Mouse (Mus musculus) olfactory bulb, adult 2 months (tissue): ENCODE results near the gene Efcab6. TPM values are rescaled to one million over a fixed set of nuclear protein-coding genes. Genes with fewer than 3 reads are reported as not detected.

Source experiments
- H3K27ac ChIP-seq: fragments of 200-500 bp; 2 replicates; pipeline ENCODE4 v1.5.1; 2012; ENCODE audit warnings: low read depth, low read length; ENCODE audit not compliant: insufficient read depth
- H3K4me1 ChIP-seq: fragments of 200-500 bp; 2 replicates; pipeline ENCODE4 v1.6.1; 2012; ENCODE audit warnings: low read length; ENCODE audit not compliant: control insufficient read depth, insufficient read depth
- H3K4me3 ChIP-seq: fragments of 200-500 bp; 2 replicates; pipeline ENCODE4 v1.5.1; 2012; ENCODE audit warnings: mild to moderate bottlenecking, low read depth, low read length, moderate library complexity; ENCODE audit not compliant: insufficient read depth
- CTCF ChIP-seq: fragments of 200-500 bp; IDR thresholded peaks from 2 replicates; pipeline ENCODE4 v1.5.1; 2012; ENCODE audit warnings: low read depth, mild to moderate bottlenecking, low read length, moderate library complexity; ENCODE audit not compliant: insufficient read depth
- POLR2A ChIP-seq: fragments of 200-500 bp; IDR thresholded peaks from 2 replicates; pipeline ENCODE4 v1.6.1; 2012; ENCODE audit warnings: mild to moderate bottlenecking, low read depth, low read length, moderate library complexity; ENCODE audit not compliant: insufficient read depth
- WGBS: fragments of 180-500 bp; shearing (Covaris S2); methylation state at CpG from one replicate; pipeline ENCODE4 v1.1.7; 2018; 5-methylcytosine and 5-hydroxymethylcytosine counted together
- polyA plus RNA-seq: library from polyadenylated mRNA; stranded (reverse); fragments of >200 nt; gene quantifications from 2 replicates; pipeline ENCODE4 v1.2.4, GENCODE M21; 2012; ENCODE audit warnings: low replicate concordance; ENCODE audit not compliant: missing spikeins, insufficient read depth, insufficient read length

The Efcab6 gene
- polyA plus RNA-seq, 1 experiment, result not detected

DNA sequence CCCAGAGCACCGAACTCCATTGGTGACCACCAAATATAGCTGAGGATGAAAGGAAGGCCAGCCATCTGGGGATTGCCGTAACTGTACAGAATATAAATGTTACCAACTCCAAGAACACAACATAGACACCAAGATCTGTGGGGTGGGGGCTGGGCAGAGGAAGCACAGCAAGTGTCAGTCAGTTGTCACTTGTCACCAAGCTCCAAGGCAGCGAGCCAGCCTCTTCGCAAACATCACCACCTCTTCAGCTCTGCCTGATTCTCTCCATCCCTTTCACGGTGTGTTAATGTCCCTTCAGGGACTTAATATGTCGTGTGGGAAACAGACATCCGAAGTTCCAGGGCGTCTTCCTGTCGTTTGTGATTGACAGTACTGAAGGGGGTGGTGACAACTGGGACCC, 93.0 kb downstream of the Efcab6 start:
- 86% methylated on average over 9 of the region's 9 CpGs for WGBS
- no peak for TF ChIP-seq CTCF
- no peak for TF ChIP-seq POLR2A
- no peaks in the 10 kb centered on the region for H3K4me1 ChIP-seq
- H3K27ac ChIP-seq, result no peak overlapping the region
- H3K4me3 ChIP-seq, result no peak overlapping the region

DNA sequence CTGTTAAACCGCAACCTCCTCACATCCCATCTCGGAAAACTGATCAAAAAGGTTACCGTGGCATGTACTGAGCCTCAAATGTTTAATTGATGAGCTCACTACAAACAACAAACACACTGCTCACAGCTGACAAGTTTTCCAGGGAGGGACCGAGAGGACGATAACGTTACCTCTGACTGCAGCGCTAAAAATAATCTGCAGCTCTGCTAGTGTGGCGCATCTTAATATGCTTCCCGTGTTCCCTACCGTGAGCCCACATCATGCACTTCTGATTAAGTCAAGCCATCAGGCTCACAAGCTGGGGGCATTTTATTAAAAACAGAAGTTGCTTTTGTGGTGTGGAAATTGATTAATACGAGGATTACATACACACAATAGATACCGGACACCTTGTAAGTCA, 97.4 kb downstream of the Efcab6 start:
- WGBS, result 61% methylated on average over 12 of the region's 12 CpGs
- no peaks in the 10 kb centered on the region for H3K4me1 ChIP-seq
- TF ChIP-seq CTCF (no peak), POLR2A (no peak)
- no peak overlapping the region for H3K27ac ChIP-seq
- no peak overlapping the region for H3K4me3 ChIP-seq

DNA sequence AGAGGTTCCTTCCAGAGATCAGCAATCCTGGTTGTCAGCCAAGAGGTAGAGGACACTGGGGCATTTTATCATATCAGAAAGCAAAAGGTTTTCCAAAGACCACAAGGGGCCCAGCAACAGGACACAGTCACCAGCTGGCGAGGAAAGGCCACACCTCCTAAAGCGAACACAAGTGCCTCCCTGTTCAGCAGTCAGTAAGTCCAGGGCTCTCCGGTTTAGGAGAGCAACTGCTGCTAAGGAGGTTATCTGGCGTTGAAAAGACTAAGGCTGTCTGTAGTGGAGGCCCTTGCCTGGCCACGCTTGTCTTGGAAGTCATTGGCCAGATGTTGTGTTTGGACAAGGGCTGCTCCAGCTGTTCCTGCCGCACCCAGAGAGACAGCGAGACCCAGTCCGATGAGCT, 100.1 kb downstream of the Efcab6 start:
- Histone ChIP-seq H3K4me1 (no peaks in the 10 kb centered on the region), H3K27ac (no peak overlapping the region), H3K4me3 (no peak overlapping the region)
- WGBS, result 81% methylated on average over 8 of the region's 8 CpGs
- no peak for TF ChIP-seq CTCF
- no peak for TF ChIP-seq POLR2A

DNA sequence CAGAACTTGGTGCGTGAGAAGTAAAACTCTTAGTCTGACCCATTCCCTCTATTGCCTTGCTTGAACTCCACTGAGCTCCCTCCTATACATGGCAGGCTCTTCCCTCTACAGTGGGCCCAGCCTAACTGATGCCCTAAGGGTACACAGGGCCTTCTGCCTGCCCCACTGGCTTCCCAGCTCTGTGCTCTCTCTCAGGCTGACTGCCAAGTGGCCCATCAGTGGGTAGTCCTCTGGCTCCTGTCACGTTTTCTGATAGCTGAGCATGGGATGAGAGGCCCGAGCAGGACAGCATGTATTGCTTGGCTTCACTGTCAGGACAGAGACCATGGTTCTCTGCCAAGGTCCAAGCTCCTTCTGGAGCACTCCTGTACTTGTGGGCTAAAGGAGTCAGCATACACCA, 106.8 kb downstream of the Efcab6 start:
- no peak overlapping the region for H3K27ac ChIP-seq

DNA sequence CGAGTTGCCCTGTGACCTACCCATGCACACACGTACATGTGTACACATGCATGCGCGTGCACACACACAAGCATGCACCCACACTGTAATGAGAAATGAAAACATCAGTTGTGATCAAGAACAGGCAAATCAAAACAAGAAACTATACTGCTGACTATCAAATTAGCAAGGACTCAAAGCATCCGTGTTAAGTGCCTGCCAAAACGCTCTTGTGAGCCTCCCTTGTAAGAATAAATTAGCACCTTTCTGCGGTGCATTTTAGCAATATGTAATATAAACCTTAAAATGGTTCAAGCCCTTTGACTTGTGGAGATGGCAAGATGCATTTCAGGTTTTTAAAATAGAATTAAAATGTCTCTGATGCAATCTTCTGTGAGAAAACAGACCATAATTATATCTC, 108.2 kb downstream of the Efcab6 start:
- no peak overlapping the region for H3K4me3 ChIP-seq
- 74% methylated on average over 7 of the region's 7 CpGs for WGBS
- no peak for TF ChIP-seq CTCF
- H3K4me1 ChIP-seq, result peaks cover 4% of the 10 kb centered on the region; the same call in 1 of the 2 replicates
- H3K27ac ChIP-seq, result no peak overlapping the region

More for the DNA sequence above, 106.8 kb downstream of the Efcab6 start:
- Histone ChIP-seq H3K4me1 (peaks cover 4% of the 10 kb centered on the region; the same call in 1 of the 2 replicates), H3K4me3 (no peak overlapping the region)
- WGBS, result 79% methylated on average over 3 of the region's 3 CpGs
- no peak for TF ChIP-seq CTCF
- no peak for TF ChIP-seq POLR2A

DNA sequence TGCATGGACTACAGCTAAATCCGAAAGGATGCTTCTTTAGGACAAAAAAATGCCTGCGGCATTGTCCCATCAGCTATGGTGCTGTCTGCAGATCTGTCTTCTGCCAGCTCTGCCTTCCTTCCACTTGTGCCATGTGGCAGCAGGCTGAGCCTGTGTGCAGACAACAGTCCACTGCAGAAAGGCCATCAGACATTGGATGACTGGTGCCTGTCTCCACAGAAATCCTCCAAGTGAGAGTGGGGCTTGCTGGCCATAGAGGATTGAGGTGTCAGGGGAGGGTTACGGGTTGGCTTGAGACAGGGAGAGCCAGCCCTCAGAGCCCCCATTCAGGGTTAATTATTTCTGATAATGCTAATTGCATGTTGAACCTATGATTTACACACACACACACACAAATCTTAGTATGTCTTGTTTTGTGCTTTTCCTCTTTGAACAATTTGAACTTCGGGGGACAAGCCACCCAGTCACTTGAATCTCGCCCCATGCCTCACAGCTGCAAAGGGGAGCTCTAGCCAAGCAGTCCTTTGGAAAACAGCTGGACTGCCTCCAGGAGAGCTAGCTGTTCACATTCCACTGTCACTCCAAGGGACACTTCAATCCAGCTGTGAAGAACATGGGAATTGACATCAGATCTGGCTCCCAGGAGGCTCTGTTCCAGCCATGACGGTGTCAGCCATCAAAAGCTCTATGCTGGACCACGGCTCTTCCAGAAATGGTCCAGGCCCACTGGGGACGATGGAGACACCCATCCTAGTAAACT, 109.1 kb downstream of the Efcab6 start:
- Histone ChIP-seq H3K4me1 (peaks cover 4% of the 10 kb centered on the region; the same call in 1 of the 2 replicates), H3K4me3 (no peak overlapping the region), H3K27ac (no peak overlapping the region)
- TF ChIP-seq POLR2A (no peak), CTCF (no peak)
- WGBS, result 86% methylated on average over 8 of the region's 8 CpGs

DNA sequence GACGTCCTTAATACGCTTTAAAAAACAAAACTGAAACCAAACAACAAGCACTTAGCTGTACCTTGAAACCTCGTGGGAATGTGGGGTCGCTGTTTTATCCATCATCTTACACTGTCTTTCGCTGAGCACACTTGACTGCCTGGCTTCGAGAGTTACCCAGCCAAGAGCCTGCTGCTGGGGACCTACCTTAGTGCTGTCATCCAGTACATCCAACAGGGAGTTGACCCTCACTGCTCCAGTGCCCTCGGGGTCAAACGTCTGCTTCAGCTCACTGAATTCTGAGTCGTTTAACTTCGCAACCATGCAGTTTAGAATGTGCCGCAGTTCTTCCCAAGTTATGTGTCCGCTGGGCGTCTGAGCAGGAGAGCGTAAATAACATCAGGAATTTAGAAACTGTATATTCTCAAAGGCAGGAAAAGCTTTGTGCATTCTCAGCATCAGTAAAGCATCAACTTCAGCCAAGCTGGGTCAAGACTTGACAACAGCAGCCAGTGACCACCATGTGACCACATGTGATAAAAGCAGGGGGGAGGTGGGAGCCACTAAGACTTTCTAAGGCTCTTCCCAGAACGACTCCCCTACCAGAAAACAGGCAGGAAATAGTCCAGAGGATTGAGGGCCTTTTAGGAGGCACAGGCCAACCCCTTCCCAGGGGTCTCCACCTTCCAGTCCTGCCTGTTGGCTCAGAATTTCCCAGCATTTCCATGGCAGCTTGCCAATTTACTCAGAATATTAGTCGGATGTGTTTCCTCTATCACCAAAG, 115.3 kb downstream of the Efcab6 start:
- Histone ChIP-seq H3K4me1 (no peaks in the 10 kb centered on the region), H3K4me3 (no peak overlapping the region), H3K27ac (no peak overlapping the region)
- no peak for TF ChIP-seq CTCF
- no peak for TF ChIP-seq POLR2A
- 69% methylated on average over 16 of the region's 16 CpGs for WGBS

DNA sequence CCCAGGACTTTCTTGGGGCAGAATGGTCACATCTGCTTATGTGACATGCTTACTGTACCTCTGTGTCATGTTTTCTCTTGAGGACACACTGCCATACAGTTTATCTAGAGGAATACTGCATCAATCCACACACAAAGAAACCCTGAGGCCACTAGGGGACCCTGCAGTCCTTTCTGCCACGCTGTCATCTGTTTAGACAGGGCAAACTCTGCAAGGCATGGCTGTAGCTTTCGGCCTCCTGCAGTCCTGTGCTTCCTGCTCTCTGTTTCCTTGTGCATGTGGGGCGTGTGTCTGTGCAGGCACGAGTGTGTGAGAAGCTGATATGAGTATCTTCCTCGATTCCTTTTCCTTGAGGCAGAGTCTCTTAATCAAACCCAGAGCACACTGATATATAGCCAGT, 125.5 kb downstream of the Efcab6 start:
- no peak for TF ChIP-seq POLR2A
- no peak for TF ChIP-seq CTCF
- 45% methylated on average over 5 of the region's 5 CpGs for WGBS
- Histone ChIP-seq H3K4me1 (peaks cover 4% of the 10 kb centered on the region; the same call in 1 of the 2 replicates), H3K27ac (no peak overlapping the region), H3K4me3 (no peak overlapping the region)

DNA sequence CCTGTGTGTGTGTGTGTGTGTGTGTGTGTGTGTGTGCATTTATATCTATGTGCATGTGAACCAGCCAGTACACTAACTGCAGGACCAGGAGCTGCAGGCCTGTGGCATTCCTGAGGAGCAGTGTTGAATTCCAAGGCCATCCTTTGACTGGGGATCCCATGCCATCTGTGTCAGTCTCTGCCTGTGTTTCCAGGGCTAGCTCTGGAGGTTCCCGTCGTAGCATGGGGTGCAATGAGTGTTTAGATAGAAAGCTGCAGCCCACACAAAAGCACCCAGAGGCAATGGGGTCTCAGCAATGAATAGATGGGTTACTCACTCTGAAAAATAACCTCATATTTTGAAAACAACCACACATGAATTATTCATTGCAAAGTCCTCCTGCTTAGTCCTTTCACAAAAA, 126.7 kb downstream of the Efcab6 start:
- 65% methylated on average over 2 of the region's 2 CpGs for whole genome bisulfite sequencing
- no peak overlapping the region for H3K27ac ChIP-seq
- peaks cover 4% of the 10 kb centered on the region; the same call in 1 of the 2 replicates for H3K4me1 ChIP-seq
- no peak for TF ChIP-seq POLR2A
- TF ChIP-seq CTCF, result no peak
- no peak overlapping the region for H3K4me3 ChIP-seq
